Mouse (Mus musculus) left cerebral cortex, adult 18-20 months (tissue): ENCODE results near the gene Lhx1. TPM values are rescaled to one million over a fixed set of nuclear protein-coding genes. Genes with fewer than 3 reads are reported as not detected.

ENCODE experiments used
- DNase-seq, 2 experiments: peaks; one replicate each; pipeline ENCODE4 v3.0.0; 2021 to 2022; ENCODE audit warnings: low spot score in 2 of 2, mixed read lengths in 1 of 2
- total RNA-seq, 2 experiments: library from RNA; stranded (reverse); gene quantifications; 2 replicates each; pipeline ENCODE4 v1.2.3; 2021

The Lhx1 gene
- total RNA-seq, 2 experiments from 2014 or later, result not detected

GRCm38 (mm10) chr11:84497944-84498343 is 27.4 kb downstream of the Lhx1 start:
- peak in 1 of 2 experiments; percentile 12 for DNase-seq

- DNase-seq, result no peak
These were observed 28.4 kb downstream of the Lhx1 start for GRCm38 (mm10) chr11:84496901-84497300.

GRCm38 (mm10) chr11:84495774-84496173 is 29.6 kb downstream of the Lhx1 start:
- DNase-seq, result no peak

DNA sequence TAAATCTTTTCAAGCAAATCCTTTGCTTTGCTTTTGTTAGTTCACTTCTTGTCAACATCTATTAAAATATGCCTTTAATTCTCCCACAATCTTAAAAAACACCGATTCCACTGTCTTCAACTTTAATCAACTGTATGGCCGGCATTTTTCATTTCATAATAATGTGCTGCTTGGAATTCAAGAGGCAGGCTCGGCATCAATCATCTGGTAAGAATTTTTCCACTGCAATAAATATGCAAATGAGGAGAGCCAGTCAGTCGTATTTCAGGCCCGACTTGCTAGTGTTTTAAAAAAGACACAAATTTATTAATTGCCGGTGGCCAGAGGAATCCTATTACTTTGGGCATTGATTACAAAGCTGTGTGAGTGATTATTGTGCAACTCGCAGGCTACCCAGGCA is 43.7 kb downstream of the Lhx1 start:
- DNase-seq, result no peak

DNA sequence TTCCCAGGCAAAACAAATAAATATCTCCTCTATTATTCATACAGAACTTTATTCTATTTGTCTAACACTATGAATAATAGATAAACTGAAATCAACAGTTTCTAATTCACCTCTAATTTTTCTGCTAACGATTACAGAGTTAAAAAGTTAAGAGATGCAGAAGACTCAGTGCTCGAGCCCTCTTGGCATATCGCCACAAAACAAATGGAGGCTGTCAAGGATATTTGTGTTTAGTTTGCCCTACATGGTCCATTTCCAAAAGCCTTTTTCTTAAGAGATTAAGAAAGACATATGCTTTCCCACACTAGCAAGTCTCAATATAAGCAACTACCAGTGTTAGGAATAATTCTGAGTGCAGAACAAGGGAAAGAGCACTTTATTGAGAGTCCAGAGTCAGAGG is 44.9 kb downstream of the Lhx1 start:
- no peak for DNase-seq

GRCm38 (mm10) chr11:84476641-84477040 is 48.7 kb downstream of the Lhx1 start:
- DNase-seq, result no peak

- DNase-seq, result no peak
These were observed 49.3 kb downstream of the Lhx1 start for GRCm38 (mm10) chr11:84475991-84476390.

DNA sequence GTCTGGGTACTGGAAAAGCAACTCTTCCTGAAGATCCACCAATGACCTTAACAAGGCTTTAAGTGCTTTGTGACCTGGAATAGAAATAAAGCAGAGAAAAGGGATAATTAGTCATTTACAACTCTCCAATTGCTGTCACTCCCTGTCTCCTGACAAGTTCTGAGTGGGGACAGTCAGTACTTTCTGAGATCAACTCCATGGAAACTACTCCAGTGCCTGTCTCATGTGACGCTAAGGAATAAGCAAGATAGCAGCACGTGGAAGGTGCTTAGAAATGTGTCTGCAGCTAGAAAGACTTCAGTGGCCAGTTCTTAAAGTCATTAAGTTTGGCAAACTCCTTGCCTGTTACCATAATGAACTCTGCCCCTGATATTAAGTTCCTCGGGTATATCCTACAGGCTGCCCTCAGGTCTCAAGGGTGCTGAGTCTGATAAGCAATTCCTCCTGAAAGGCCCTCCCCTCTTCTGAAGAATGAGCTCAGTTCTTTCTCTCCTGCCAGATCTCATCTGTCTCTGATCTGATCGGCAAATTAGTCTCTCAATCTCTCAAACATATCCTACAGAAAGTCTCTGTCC is 52.2 kb downstream of the Lhx1 start:
- DNase-seq, result no peak

Other genes starting within 250 kb of the Lhx1 start
- 10 to 100 TPM; 21.1 to 21.9 TPM for gene Aatf, start 12.0 kb downstream of the Lhx1 start, total RNA-seq